Mouse (Mus musculus): ENCODE data around the gene Nudt4. TPM values are rescaled to one million over a fixed set of nuclear protein-coding genes. Genes with fewer than 3 reads are reported as not detected.

Gene Nudt4
- polyA plus RNA-seq, 1 experiment = 41.2 TPM

DNA sequence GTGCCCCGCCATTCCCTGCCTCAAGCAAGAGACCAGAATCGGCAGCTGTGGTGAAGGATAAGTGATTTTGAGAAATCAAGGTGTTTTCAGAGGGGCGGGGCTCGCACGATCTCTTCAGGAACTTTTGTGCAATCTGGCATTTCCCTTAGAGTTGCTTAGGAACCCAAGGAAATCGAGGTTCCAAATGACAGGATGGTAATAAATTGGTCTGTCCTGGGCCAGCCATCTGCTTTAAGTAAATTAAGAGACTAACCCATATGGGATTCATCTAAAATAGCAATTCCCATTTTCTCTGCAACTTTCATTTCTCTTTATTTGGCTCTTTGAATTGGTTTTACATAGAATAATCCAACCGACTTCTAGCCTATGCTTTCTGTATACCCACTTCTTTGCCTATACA is 35.8 kb upstream of the Nudt4 start:
- no peaks in the 10 kb centered on the region for H3K36me3 ChIP-seq (ENCODE audit: control insufficient read depth, insufficient read depth)
- no peaks in the 10 kb centered on the region for H3K79me3 ChIP-seq (ENCODE audit: low read depth)
- H3ac ChIP-seq (ENCODE audit: control insufficient read depth, insufficient read length, low read depth) = no peak overlapping the region
- H3K27me3 ChIP-seq (ENCODE audit: control insufficient read depth, insufficient read depth, insufficient read length) = no peaks in the 10 kb centered on the region
- no peaks in the 10 kb centered on the region for H3K79me2 ChIP-seq (ENCODE audit: control insufficient read depth, insufficient read depth)
- no peak overlapping the region for H3K4me3 ChIP-seq (ENCODE audit: insufficient read depth, poor library complexity, severe bottlenecking)
- TF ChIP-seq USF1 (IDR thresholded peaks at IDR 0.05; ENCODE audit: low read depth) (no peak), MYOD1 (IDR thresholded peaks at IDR 0.05; ENCODE audit: control insufficient read depth, insufficient read length, low read depth) (no peak), CEBPB (IDR thresholded peaks at IDR 0.05; ENCODE audit: low read depth) (no peak), FOSL1 (IDR thresholded peaks at IDR 0.05; ENCODE audit: insufficient read depth, low read length, poor library complexity, severe bottlenecking) (no peak), CTCF (IDR thresholded peaks at IDR 0.05; ENCODE audit: control insufficient read depth, insufficient read depth, insufficient read length) (no peak), MYOG (IDR thresholded peaks at IDR 0.05; ENCODE audit: control insufficient read depth, extremely low read depth, insufficient read length) (no peak), MAX (IDR thresholded peaks at IDR 0.05) (no peak)

DNA sequence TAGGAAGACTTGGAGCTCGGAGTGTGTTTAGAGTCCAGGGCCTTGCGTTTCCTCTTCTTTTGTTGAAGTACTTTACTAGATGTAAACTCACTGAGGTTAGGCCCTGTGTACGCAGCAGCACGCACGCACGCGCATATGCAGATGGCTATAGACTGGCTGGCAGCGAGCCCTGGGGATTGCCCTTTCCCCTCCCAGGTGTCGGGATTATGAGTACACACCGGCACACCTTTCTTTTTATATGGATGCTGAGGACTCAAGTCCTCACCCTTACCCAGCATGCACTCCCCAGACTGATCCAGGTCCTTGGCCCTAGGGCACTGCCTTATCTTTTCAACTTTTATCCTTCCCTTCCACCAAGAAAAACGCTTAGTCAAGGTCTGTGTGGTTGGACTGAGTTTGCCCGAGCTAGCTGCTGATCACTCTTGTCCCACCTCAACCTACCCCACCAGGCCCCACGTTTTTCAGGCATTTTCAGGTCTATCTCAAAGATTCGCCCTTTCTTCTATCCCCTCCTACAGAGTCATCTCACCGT is 34.2 kb upstream of the Nudt4 start:
- Histone ChIP-seq H3K27me3 (ENCODE audit: control insufficient read depth, insufficient read depth, insufficient read length) (no peaks in the 10 kb centered on the region), H3K36me3 (ENCODE audit: control insufficient read depth, insufficient read depth) (no peaks in the 10 kb centered on the region), H3K4me3 (ENCODE audit: insufficient read depth, poor library complexity, severe bottlenecking) (no peak overlapping the region), H3ac (ENCODE audit: control insufficient read depth, insufficient read length, low read depth) (no peak overlapping the region), H3K79me3 (ENCODE audit: low read depth) (no peaks in the 10 kb centered on the region), H3K79me2 (ENCODE audit: control insufficient read depth, insufficient read depth) (no peaks in the 10 kb centered on the region)
- no peak for TF ChIP-seq FOSL1 (IDR thresholded peaks at IDR 0.05; ENCODE audit: insufficient read depth, low read length, poor library complexity, severe bottlenecking)
- TF ChIP-seq MYOD1 (IDR thresholded peaks at IDR 0.05; ENCODE audit: control insufficient read depth, insufficient read length, low read depth) = no peak
- TF ChIP-seq USF1 (IDR thresholded peaks at IDR 0.05; ENCODE audit: low read depth) = no peak
- no peak for TF ChIP-seq MYOG (IDR thresholded peaks at IDR 0.05; ENCODE audit: control insufficient read depth, extremely low read depth, insufficient read length)
- no peak for TF ChIP-seq CEBPB (IDR thresholded peaks at IDR 0.05; ENCODE audit: low read depth)
- TF ChIP-seq CTCF (IDR thresholded peaks at IDR 0.05; ENCODE audit: control insufficient read depth, insufficient read depth, insufficient read length) = no peak
- no peak for TF ChIP-seq MAX (IDR thresholded peaks at IDR 0.05)

DNA sequence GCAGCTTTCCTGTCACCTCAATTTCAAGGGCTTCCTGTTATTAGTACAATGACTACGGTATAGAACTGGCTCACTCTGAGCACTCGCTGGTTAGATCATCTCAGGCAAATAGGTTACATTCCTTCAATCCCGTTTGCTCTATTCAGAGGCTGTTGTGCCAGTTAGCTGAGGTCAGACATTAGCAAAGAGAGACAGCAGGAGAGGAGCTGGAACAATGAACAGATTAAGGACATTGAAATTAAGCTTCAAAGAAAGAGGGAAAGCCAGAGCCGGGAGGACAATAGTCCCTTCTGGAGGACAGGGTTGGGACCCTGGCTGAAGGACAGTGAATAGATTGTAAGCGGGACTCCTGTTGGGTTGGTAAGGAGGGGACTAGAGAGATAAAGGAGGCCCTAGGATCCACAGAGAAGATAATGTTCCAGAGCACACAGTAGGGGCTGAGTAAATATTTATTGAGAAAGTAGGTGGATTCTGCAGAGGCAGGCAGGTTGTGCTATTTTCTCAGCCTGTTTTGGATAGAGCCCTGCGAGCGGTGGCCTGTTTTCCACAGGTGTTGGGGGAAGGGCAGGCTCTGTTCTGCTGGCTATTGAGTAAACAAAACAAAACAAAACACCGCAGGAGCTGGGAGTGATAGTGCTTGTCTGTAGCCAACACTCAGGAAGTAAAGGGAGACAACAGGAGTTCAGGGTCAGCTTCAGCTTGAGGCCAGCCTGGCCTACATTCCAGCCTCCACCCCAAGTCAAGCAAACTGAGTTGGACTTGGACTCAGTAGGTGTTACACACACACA is 32.1 kb upstream of the Nudt4 start:
- Histone ChIP-seq H3K79me3 (ENCODE audit: low read depth) (no peaks in the 10 kb centered on the region), H3K36me3 (ENCODE audit: control insufficient read depth, insufficient read depth) (no peaks in the 10 kb centered on the region), H3K27me3 (ENCODE audit: control insufficient read depth, insufficient read depth, insufficient read length) (no peaks in the 10 kb centered on the region), H3ac (ENCODE audit: control insufficient read depth, insufficient read length, low read depth) (no peak overlapping the region), H3K4me3 (ENCODE audit: insufficient read depth, poor library complexity, severe bottlenecking) (no peak overlapping the region), H3K79me2 (ENCODE audit: control insufficient read depth, insufficient read depth) (no peaks in the 10 kb centered on the region)
- no peak for TF ChIP-seq MAX (IDR thresholded peaks at IDR 0.05)
- no peak for TF ChIP-seq FOSL1 (IDR thresholded peaks at IDR 0.05; ENCODE audit: insufficient read depth, low read length, poor library complexity, severe bottlenecking)
- no peak for TF ChIP-seq CTCF (IDR thresholded peaks at IDR 0.05; ENCODE audit: control insufficient read depth, insufficient read depth, insufficient read length)
- no peak for TF ChIP-seq CEBPB (IDR thresholded peaks at IDR 0.05; ENCODE audit: low read depth)
- TF ChIP-seq MYOG (IDR thresholded peaks at IDR 0.05; ENCODE audit: control insufficient read depth, extremely low read depth, insufficient read length) = no peak
- TF ChIP-seq USF1 (IDR thresholded peaks at IDR 0.05; ENCODE audit: low read depth) = no peak
- TF ChIP-seq MYOD1 (IDR thresholded peaks at IDR 0.05; ENCODE audit: control insufficient read depth, insufficient read length, low read depth) = no peak

DNA sequence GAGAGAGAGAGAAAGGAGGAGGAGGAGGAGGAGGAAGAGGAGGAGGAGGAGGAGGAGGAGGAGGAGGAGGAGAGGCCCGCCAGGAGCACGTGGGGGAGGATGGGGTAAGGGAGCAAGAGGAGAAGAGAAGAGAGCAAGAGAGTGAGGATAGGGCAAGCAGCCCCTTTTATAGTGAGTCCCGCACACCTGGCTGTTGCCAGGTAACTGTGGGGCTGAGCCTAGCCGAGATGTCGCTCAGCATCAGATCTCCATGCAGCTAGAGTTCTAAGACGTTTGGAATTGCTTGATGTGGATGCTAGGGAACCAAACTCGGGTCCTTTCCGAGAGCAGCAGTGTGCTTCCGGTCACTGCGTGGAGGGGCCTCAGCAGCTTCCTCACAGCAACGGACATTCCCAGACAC is 30.5 kb upstream of the Nudt4 start:
- no peaks in the 10 kb centered on the region for H3K36me3 ChIP-seq (ENCODE audit: control insufficient read depth, insufficient read depth)
- TF ChIP-seq MYOD1 (IDR thresholded peaks at IDR 0.05; ENCODE audit: control insufficient read depth, insufficient read length, low read depth) = no peak
- no peak for TF ChIP-seq FOSL1 (IDR thresholded peaks at IDR 0.05; ENCODE audit: insufficient read depth, low read length, poor library complexity, severe bottlenecking)
- TF ChIP-seq CTCF (IDR thresholded peaks at IDR 0.05; ENCODE audit: control insufficient read depth, insufficient read depth, insufficient read length) = no peak
- TF ChIP-seq USF1 (IDR thresholded peaks at IDR 0.05; ENCODE audit: low read depth) = no peak
- no peak for TF ChIP-seq MAX (IDR thresholded peaks at IDR 0.05)
- TF ChIP-seq CEBPB (IDR thresholded peaks at IDR 0.05; ENCODE audit: low read depth) = no peak
- no peak overlapping the region for H3K4me3 ChIP-seq (ENCODE audit: insufficient read depth, poor library complexity, severe bottlenecking)
- H3ac ChIP-seq (ENCODE audit: control insufficient read depth, insufficient read length, low read depth) = no peak overlapping the region
- no peaks in the 10 kb centered on the region for H3K27me3 ChIP-seq (ENCODE audit: control insufficient read depth, insufficient read depth, insufficient read length)
- H3K79me3 ChIP-seq (ENCODE audit: low read depth) = no peaks in the 10 kb centered on the region
- H3K79me2 ChIP-seq (ENCODE audit: control insufficient read depth, insufficient read depth) = no peaks in the 10 kb centered on the region

DNA sequence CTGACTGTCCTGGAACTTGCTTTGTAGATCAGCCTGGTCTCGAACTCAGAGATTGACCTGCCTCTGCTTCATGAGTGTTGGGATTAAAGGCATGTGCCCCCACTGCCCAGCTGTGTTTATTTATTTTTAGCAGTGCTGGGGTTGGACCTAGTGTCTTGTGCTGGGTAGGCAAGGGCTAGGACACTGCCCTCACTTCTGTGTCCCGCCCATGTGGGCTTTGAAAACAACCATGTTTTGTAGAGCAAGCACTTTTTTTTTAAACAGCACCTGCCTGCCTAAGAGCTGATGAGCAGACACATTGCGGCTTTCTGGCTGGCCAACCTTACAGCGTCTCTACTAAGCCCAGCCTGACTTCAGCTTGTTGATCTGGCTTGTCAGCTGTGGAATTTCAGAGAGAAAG is 27.3 kb upstream of the Nudt4 start:
- Histone ChIP-seq H3ac (ENCODE audit: control insufficient read depth, insufficient read length, low read depth) (no peak overlapping the region), H3K4me3 (ENCODE audit: insufficient read depth, poor library complexity, severe bottlenecking) (no peak overlapping the region), H3K36me3 (ENCODE audit: control insufficient read depth, insufficient read depth) (no peaks in the 10 kb centered on the region), H3K79me3 (ENCODE audit: low read depth) (no peaks in the 10 kb centered on the region), H3K27me3 (ENCODE audit: control insufficient read depth, insufficient read depth, insufficient read length) (no peaks in the 10 kb centered on the region), H3K79me2 (ENCODE audit: control insufficient read depth, insufficient read depth) (no peaks in the 10 kb centered on the region)
- TF ChIP-seq CTCF (IDR thresholded peaks at IDR 0.05; ENCODE audit: control insufficient read depth, insufficient read depth, insufficient read length) (no peak), MYOG (IDR thresholded peaks at IDR 0.05; ENCODE audit: control insufficient read depth, extremely low read depth, insufficient read length) (no peak), USF1 (IDR thresholded peaks at IDR 0.05; ENCODE audit: low read depth) (no peak), FOSL1 (IDR thresholded peaks at IDR 0.05; ENCODE audit: insufficient read depth, low read length, poor library complexity, severe bottlenecking) (no peak), MYOD1 (IDR thresholded peaks at IDR 0.05; ENCODE audit: control insufficient read depth, insufficient read length, low read depth) (no peak), MAX (IDR thresholded peaks at IDR 0.05) (no peak), CEBPB (IDR thresholded peaks at IDR 0.05; ENCODE audit: low read depth) (no peak)

Measured in C2C12 (cell line).